Mouse (Mus musculus): Measurements from ENCODE around the gene Olfr1443. TPM values are rescaled to one million over a fixed set of nuclear protein-coding genes. Genes with fewer than 3 reads are reported as not detected.

Gene Olfr1443
- polyA plus RNA-seq (2021; fragmentation: Nextera tagmentation): not detected in 2 replicates
- long read RNA-seq, experiment 1: 0 reads
- long read RNA-seq, experiment 2: 0 reads

DNA sequence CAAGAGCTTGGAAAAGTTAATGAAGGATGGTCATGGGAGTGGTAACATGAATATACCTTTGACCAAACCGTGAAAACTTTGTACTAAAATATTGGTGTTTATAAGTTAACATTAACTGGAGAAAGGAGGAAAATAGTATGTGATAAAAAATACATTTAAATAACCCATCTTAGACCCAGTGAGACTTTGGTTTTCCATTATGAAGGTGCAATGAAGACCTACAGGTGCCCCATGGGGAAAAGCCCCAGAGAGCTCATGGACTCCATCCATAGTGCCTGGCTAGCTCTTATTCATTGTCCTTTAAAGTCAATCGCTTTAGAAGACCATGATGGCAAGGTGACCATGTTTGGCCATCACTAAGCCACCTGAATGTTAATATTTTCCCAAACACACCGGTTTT is at the start of gene Olfr1443:
TSS of gene Olfr1443 (plus strand) at position 301 of the 400 bp plus-strand sequence.

DNA sequence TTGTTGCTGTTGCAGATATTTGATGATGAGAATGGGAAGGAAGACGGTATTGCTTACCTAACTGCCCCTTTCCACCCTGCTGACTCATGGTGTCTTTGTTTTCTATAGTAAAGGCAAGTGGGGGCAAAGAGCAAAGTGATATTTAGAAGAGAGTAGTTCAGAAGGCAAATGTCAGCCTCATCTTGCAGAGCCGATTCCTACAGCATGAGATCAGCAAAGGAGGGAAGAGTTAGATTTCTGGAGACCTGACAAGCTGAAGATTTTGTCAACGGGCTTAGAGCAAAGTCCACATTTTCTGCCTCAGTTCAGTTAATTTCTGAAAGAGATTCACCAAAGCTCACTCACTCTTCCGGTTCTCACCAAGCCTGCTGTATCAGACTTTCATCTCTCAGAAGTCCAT is 44.7 kb upstream of the Olfr1443 start, which contains the start of gene Glyat:
TSS of gene Glyat (plus strand) at position 133 of the 400 bp plus-strand sequence.

DNA sequence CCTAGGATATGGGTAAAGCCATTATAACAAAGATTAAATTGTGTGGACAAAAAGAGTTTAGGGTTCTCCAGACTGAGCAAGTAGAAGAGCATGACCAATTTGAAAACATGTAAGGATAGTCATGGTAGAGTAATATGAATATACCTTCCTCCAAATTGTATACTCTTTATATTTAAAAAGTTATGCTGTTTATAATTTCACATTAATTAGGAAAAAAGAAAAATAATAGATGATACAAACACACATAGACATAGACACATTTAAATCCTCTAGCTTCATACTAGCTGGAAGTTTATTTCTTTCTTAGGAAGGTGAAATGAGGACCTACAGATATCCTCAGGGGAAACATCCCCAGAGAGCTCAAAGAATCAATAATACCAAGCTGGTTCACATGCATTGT is 7.8 kb upstream of the Olfr1443 start, which contains the start of gene Olfr1442:
TSS of gene Olfr1442 (plus strand) at position 301 of the 400 bp plus-strand sequence.

DNA sequence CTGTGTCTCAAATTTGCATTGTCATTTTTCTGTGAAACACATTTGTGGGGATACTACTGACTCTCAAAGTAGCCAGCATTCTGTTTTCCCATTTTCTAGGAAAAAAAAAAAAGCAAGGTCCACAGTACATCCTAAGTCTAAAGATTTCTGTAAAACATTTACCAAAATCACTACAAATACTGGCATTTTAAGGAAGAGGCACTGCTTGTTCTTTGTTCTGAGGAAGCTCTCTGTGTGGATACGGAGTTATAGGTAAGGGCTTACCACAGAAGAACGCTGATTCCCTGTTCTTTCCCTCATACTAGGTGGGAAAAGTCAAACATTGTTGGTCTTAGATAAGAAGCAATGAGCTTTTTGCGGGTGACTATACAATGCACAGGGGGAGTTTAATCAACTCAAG is 17.7 kb downstream of the Olfr1443 start, which contains the start of gene Keg1:
TSS of gene Keg1 (plus strand) at position 197 of the 400 bp plus-strand sequence.

Other genes with a start within 250 kb of the Olfr1443 start
- gene Mpeg1, start 217.3 kb upstream of the Olfr1443 start, polyA plus RNA-seq (2021; fragmentation: Nextera tagmentation): 2.8 and 2.9 TPM in 2 replicates
- 4.0 and 4.5 TPM in 2 replicates for gene Dtx4, start 176.7 kb upstream of the Olfr1443 start, polyA plus RNA-seq (2021; fragmentation: Nextera tagmentation)
- gene Fam111a, start 132.4 kb upstream of the Olfr1443 start, polyA plus RNA-seq (2021; fragmentation: Nextera tagmentation): 0.53 and 0.55 TPM in 2 replicates
- 0.18 TPM in 1 of 2 replicates, not detected in the other for gene Gm4952, start 78.1 kb upstream of the Olfr1443 start, polyA plus RNA-seq (2021; fragmentation: Nextera tagmentation)
- gene Glyat, start 44.8 kb upstream of the Olfr1443 start, polyA plus RNA-seq (2021; fragmentation: Nextera tagmentation): 0.06 and 0.19 TPM in 2 replicates
- not detected in 2 replicates for gene Olfr1442, start 7.7 kb upstream of the Olfr1443 start, polyA plus RNA-seq (2021; fragmentation: Nextera tagmentation)
- not detected in 2 replicates for gene Keg1, start 17.7 kb downstream of the Olfr1443 start, polyA plus RNA-seq (2021; fragmentation: Nextera tagmentation)
- gene Cntf, start 87.5 kb downstream of the Olfr1443 start, polyA plus RNA-seq (2021; fragmentation: Nextera tagmentation): 2.7 and 2.9 TPM in 2 replicates
- 5.2 and 5.3 TPM in 2 replicates for gene Zfp91, start 118.0 kb downstream of the Olfr1443 start, polyA plus RNA-seq (2021; fragmentation: Nextera tagmentation)
- gene Lpxn, start 118.1 kb downstream of the Olfr1443 start, polyA plus RNA-seq (2021; fragmentation: Nextera tagmentation): 2.1 and 2.2 TPM in 2 replicates
- not detected in 2 replicates for gene Gm5244, start 168.6 kb downstream of the Olfr1443 start, polyA plus RNA-seq (2021; fragmentation: Nextera tagmentation)
- gene Olfr1444, start 179.2 kb downstream of the Olfr1443 start, polyA plus RNA-seq (2021; fragmentation: Nextera tagmentation): not detected in 2 replicates
- gene Olfr1445, start 205.7 kb downstream of the Olfr1443 start, polyA plus RNA-seq (2021; fragmentation: Nextera tagmentation): not detected in 2 replicates
- not detected in 2 replicates for gene Olfr1446, start 215.4 kb downstream of the Olfr1443 start, polyA plus RNA-seq (2021; fragmentation: Nextera tagmentation)
- gene Olfr1447, start 225.6 kb downstream of the Olfr1443 start, polyA plus RNA-seq (2021; fragmentation: Nextera tagmentation): not detected in 2 replicates
- not detected in 2 replicates for gene Olfr1448, start 246.3 kb downstream of the Olfr1443 start, polyA plus RNA-seq (2021; fragmentation: Nextera tagmentation)